Mouse (Mus musculus) forebrain, embryonic 14.5 days (tissue): ENCODE data around the gene Prtn3. TPM values are rescaled to one million over a fixed set of nuclear protein-coding genes. Genes with fewer than 3 reads are reported as not detected.

Experiments used
- ATAC-seq: fragments of 200-750 bp; cut with Nextera tagmentation; 2 replicates; pipeline ENCODE4 v1.8.0; 2017; ENCODE audit warnings: mild to moderate bottlenecking, moderate library complexity
- DNase-seq: peaks from one replicate; pipeline ENCODE4 v3.0.0-alpha.2; 2015; ENCODE audit warnings: low spot score
- H3K27ac ChIP-seq: fragments of 300-500 bp; sonication (generic); 2 replicates; pipeline ENCODE4 v1.5.1; 2014; ENCODE audit warnings: low read depth, mild to moderate bottlenecking, control low read depth, low read length, moderate library complexity
- H3K27me3 ChIP-seq: fragments of 300-500 bp; sonication (generic); replicated peaks from 2 replicates; pipeline ENCODE4 v1.6.1; 2014; ENCODE audit warnings: low read length, control low read depth, mixed read lengths; ENCODE audit not compliant: control insufficient read depth, insufficient read depth
- H3K36me3 ChIP-seq: fragments of 300-500 bp; sonication (generic); 2 replicates; pipeline ENCODE4 v1.6.1; 2014; ENCODE audit warnings: low read length, control low read depth; ENCODE audit not compliant: control insufficient read depth, insufficient read depth
- H3K4me1 ChIP-seq: fragments of 300-500 bp; sonication (generic); 2 replicates; pipeline ENCODE4 v1.6.1; 2014; ENCODE audit warnings: antibody characterized with exemption, low read length, control low read depth; ENCODE audit not compliant: control insufficient read depth, insufficient read depth
- H3K4me2 ChIP-seq: fragments of 300-500 bp; sonication (generic); 2 replicates; pipeline ENCODE4 v1.6.1; 2014; ENCODE audit warnings: mild to moderate bottlenecking, control low read depth, low read length
- H3K4me3 ChIP-seq: fragments of 300-500 bp; sonication (generic); 2 replicates; pipeline ENCODE4 v1.5.1; 2014; ENCODE audit warnings: low read depth, low read length, control low read depth
- H3K9ac ChIP-seq: fragments of 300-500 bp; sonication (generic); 2 replicates; pipeline ENCODE4 v1.6.1; 2014; ENCODE audit warnings: mild to moderate bottlenecking, low read length, control low read depth, moderate library complexity
- H3K9me3 ChIP-seq: fragments of 300-500 bp; sonication (generic); replicated peaks from 2 replicates; pipeline ENCODE4 v1.6.1; 2016; ENCODE audit warnings: low read length, control low read depth, mixed read lengths; ENCODE audit not compliant: control insufficient read depth
- WGBS: fragments of 180-500 bp; shearing (Covaris S2); extraction: QIAGEN DNeasy Blood & Tissue Kit; methylation state at CpG from one replicate; pipeline ENCODE4 v1.1.7; 2014; 5-methylcytosine and 5-hydroxymethylcytosine counted together
- polyA plus RNA-seq: library from polyadenylated mRNA; unstranded; fragments of >200 nt; fragmentation: Nextera tagmentation; extraction: Ambion mirVana; gene quantifications from 2 replicates; pipeline ENCODE4 v1.2.1, GENCODE M21; 2014

Gene Prtn3
- 16.9 and 17.1 TPM in 2 replicates for polyA plus RNA-seq

GRCm38 (mm10) chr10:79874290-79874862 is at the start of gene Prtn3, which contains the start of gene Plppr3:
Prtn3 (plus strand) TSS chr10:79874476.
Plppr3 (minus strand) TSS chr10:79874634.
- ATAC-seq = peak; percentile 93
- peak within 1 kb of the TSS; percentile 85 for H3K4me3 ChIP-seq
- peak; percentile 89 for DNase-seq
- no peaks in the 10 kb centered on the region for H3K27me3 ChIP-seq
- 0% methylated on average over 51 of the region's 57 CpGs for WGBS
- peak within 1 kb of the TSS; percentile 74 for H3K4me2 ChIP-seq
- no peaks in the 10 kb centered on the region for H3K9me3 ChIP-seq
- H3K27ac ChIP-seq = peak within 1 kb of the TSS; percentile 97
- peaks cover 14% of the 10 kb centered on the region for H3K4me1 ChIP-seq
- peaks cover 24% of the 10 kb centered on the region for H3K36me3 ChIP-seq
- peak within 1 kb of the TSS; percentile 98 for H3K9ac ChIP-seq

DNA sequence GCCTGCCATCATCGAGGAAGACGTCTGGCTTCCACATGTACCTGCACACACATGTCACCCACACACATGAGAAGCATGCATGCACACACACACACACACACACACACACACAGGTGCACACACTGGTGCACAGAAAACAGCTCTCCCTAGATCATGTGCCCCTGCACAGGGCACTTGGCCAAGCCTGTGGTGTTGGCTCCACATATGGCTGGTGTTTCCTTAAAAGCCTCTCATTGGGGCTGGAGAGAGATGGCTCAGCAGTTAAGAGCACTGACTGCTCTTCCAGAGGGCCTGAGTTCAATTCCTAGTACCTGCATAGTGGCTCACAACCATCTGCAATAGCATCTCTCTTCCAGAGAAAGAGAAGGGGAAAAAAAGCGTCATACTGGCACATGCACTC is 42.7 kb upstream of the Prtn3 start:
- H3K36me3 ChIP-seq = no peaks in the 10 kb centered on the region
- DNase-seq (no peak), ATAC-seq (no peak)
- no peak overlapping the region for H3K4me3 ChIP-seq
- WGBS = 92% methylated on average over 3 of the region's 3 CpGs
- H3K9ac ChIP-seq = no peak overlapping the region
- H3K27ac ChIP-seq = no peak overlapping the region
- H3K4me1 ChIP-seq = no peaks in the 10 kb centered on the region
- no peak overlapping the region for H3K4me2 ChIP-seq
- H3K9me3 ChIP-seq = no peaks in the 10 kb centered on the region
- H3K27me3 ChIP-seq = no peaks in the 10 kb centered on the region

DNA sequence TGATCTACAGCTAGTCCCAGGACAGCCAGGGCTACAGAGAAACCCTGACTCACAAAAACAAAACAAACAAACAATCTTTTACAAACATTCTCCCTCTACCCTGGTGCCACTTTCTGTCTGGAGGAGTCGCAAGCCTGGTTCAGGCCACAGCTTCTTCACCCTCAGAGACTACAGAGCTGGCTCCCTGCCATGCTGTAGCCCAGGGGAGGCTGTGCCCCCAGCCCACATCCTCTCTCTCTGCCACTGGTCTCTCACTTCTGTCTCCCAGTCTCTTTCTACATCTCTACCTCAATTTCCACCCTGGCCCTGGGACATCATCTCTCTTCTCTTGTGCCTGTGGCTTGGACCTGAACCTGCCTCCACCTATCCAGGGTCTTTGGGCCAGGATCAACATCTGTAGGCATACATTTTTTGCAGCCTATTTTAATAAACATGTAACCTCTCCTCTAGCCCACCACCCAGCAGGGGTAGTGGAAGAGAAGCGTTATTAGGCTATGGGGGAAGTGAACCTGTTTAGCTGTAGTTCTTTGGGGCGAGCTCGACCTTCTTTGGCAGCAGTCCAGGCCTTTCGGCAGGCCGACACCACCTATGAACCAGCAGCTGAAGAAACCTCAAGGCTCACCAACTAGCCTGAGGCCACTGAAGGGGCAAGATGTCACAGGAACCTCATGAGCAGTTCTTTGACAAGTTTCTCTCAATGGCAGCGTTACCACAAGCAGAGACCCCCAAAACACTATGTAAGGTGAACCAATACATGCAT is 42.1 kb upstream of the Prtn3 start:
- H3K9ac ChIP-seq = no peak overlapping the region
- H3K9me3 ChIP-seq = no peaks in the 10 kb centered on the region
- H3K27ac ChIP-seq = no peak overlapping the region
- ATAC-seq (no peak), DNase-seq (no peak)
- 58% methylated on average over 7 of the region's 7 CpGs for WGBS
- no peaks in the 10 kb centered on the region for H3K36me3 ChIP-seq
- H3K4me1 ChIP-seq = no peaks in the 10 kb centered on the region
- no peak overlapping the region for H3K4me2 ChIP-seq
- H3K27me3 ChIP-seq = no peaks in the 10 kb centered on the region
- H3K4me3 ChIP-seq = no peak overlapping the region

DNA sequence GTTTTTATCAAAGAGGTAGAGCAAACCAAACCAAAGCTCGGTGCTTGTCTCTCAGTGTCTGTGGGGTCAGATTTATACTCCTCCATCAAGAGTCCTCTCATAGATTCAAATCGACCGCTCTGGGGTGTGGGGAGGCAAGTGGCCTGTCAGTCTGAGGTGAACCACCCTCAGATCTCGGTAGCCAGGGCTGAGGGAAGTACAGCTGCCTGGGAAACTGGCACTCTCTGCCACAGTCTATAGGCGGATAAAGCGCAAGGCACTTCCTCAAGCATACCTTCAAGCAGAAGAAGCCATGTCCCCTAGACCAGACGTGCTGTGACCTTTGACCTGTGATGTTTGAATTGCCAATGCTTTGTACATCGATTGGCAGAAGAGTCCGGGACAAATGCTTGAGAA is 41.5 kb upstream of the Prtn3 start:
- no peak overlapping the region for H3K9ac ChIP-seq
- WGBS = 81% methylated on average over 9 of the region's 9 CpGs
- no peaks in the 10 kb centered on the region for H3K9me3 ChIP-seq
- ATAC-seq (no peak), DNase-seq (no peak)
- no peaks in the 10 kb centered on the region for H3K36me3 ChIP-seq
- H3K27ac ChIP-seq = no peak overlapping the region
- H3K4me2 ChIP-seq = no peak overlapping the region
- H3K4me3 ChIP-seq = no peak overlapping the region
- H3K27me3 ChIP-seq = no peaks in the 10 kb centered on the region
- H3K4me1 ChIP-seq = no peaks in the 10 kb centered on the region

DNA sequence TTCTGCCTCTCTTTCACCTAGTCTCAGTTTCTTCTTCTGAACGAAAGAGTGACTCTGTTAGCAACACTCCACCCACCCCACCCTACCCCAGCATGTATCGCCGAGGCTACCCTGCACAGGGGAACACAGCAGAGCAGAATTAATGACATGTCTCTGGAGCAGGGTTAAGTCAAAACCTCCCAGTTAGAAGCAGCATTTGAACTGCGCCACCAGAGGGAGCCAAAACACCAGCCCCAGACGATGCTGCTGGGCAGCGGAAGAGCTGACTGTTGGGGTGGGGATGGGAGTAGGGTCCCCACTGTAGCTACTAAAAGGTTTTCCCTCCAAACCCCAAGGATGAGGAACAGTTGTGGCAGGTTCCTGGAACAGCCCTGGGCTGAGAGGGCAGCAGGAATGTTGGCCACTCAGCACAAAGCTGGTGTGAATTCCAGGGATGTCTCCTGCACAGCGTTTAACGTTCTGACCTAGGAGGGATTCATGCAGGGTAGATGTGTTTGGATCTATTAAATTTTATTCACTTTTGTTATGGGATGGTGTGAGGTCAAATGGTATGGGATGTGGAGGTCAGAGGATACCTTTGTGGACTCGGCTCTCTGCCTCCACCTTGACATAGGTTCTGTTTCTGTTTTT is 39.4 kb upstream of the Prtn3 start:
- H3K27me3 ChIP-seq = no peaks in the 10 kb centered on the region
- H3K9me3 ChIP-seq = no peaks in the 10 kb centered on the region
- 29% methylated on average over 9 of the region's 9 CpGs for WGBS
- DNase-seq (peak; percentile 86), ATAC-seq (peak; percentile 81)
- no peaks in the 10 kb centered on the region for H3K4me1 ChIP-seq
- H3K9ac ChIP-seq = no peak overlapping the region
- H3K36me3 ChIP-seq = no peaks in the 10 kb centered on the region
- H3K27ac ChIP-seq = no peak overlapping the region
- H3K4me2 ChIP-seq = no peak overlapping the region
- H3K4me3 ChIP-seq = no peak overlapping the region

GRCm38 (mm10) chr10:79836918-79837317 is 37.4 kb upstream of the Prtn3 start:
- no peak for ATAC-seq
- no peaks in the 10 kb centered on the region for H3K36me3 ChIP-seq
- no peaks in the 10 kb centered on the region for H3K9me3 ChIP-seq
- H3K4me1 ChIP-seq = no peaks in the 10 kb centered on the region; the same call in 1 of the 2 replicates
- no peak overlapping the region for H3K4me2 ChIP-seq
- no peak overlapping the region for H3K4me3 ChIP-seq
- no peaks in the 10 kb centered on the region for H3K27me3 ChIP-seq
- 97% methylated on average over 3 of the region's 3 CpGs for WGBS
- DNase-seq = no peak
- H3K27ac ChIP-seq = no peak overlapping the region
- H3K9ac ChIP-seq = no peak overlapping the region

- Histone ChIP-seq H3K36me3 (no peaks in the 10 kb centered on the region), H3K4me2 (no peak overlapping the region), H3K4me1 (no peaks in the 10 kb centered on the region; the same call in 1 of the 2 replicates), H3K4me3 (no peak overlapping the region), H3K27me3 (no peaks in the 10 kb centered on the region), H3K9me3 (no peaks in the 10 kb centered on the region), H3K27ac (no peak overlapping the region), H3K9ac (no peak overlapping the region)
- WGBS = 82% methylated on average over 2 of the region's 2 CpGs
- ATAC-seq = no peak
- DNase-seq = no peak
Measured at GRCm38 (mm10) chr10:79838151-79838550, 36.1 kb upstream of the Prtn3 start.

GRCm38 (mm10) chr10:79840091-79840490 is 34.2 kb upstream of the Prtn3 start:
- no peaks in the 10 kb centered on the region for H3K36me3 ChIP-seq
- H3K27ac ChIP-seq = peak overlapping the region; percentile 22; the same call in 1 of the 2 replicates

More at GRCm38 (mm10) chr10:79840091-79840490, 34.2 kb upstream of the Prtn3 start:
- ATAC-seq = no peak
- WGBS = 86% methylated on average over 3 of the region's 3 CpGs
- no peak overlapping the region for H3K4me3 ChIP-seq
- H3K27me3 ChIP-seq = no peaks in the 10 kb centered on the region
- no peak overlapping the region for H3K4me2 ChIP-seq
- H3K4me1 ChIP-seq = no peaks in the 10 kb centered on the region; the same call in 1 of the 2 replicates
- no peak overlapping the region for H3K9ac ChIP-seq
- no peaks in the 10 kb centered on the region for H3K9me3 ChIP-seq
- DNase-seq = no peak
